Mouse (Mus musculus) gastrocnemius, adult 8-10 months (tissue): Measurements from ENCODE around the gene Mki67. TPM values are rescaled to one million over a fixed set of nuclear protein-coding genes. Genes with fewer than 3 reads are reported as not detected.
"Not testable (repeated sequence)": the region's sequence is repeated elsewhere in the genome, so short reads cannot be mapped to it uniquely, and the experiment has no call there.

Source experiments
- DNase-seq, 2 experiments: peaks; one replicate each; pipeline ENCODE4 v3.0.0; 2022; ENCODE audit warnings: low spot score in 2 of 2
- total RNA-seq, 4 experiments: library from RNA; stranded (reverse); gene quantifications; 2 replicates each; pipeline ENCODE4 v1.2.4; 2022

Gene Mki67
- total RNA-seq, 4 experiments from 2014 or later, result 0.02 to 0.38 (median 0.10) TPM; not detected in 1

DNA sequence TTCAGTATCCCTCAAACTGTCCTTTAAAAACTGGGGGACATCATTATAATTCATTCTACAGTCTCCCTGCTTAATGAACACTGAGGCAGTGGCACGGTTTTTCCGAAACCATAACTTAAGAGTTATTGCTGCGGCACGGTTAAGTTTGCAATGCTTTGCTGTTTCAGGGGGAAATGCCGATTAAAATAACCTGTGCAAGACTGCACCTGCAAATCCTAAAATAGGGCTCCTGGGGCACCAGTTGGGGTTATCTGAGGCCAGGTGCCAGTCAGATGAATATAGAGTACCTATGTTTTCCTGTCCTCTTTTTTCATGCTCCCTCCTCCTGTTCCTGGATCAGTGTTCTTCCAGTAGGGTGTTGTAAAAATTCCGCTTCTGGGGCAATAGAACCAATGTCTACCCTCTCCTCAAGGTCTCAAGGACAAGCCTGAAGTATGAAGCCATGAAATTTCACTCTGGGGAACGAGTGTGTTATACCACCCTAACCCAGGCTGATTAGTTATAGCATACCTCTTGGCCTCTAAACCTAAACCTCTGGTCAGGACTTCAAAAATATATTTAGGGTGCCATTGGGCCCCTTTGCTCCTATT is 902 bp upstream of the Mki67 start:
- no peak for DNase-seq

DNA sequence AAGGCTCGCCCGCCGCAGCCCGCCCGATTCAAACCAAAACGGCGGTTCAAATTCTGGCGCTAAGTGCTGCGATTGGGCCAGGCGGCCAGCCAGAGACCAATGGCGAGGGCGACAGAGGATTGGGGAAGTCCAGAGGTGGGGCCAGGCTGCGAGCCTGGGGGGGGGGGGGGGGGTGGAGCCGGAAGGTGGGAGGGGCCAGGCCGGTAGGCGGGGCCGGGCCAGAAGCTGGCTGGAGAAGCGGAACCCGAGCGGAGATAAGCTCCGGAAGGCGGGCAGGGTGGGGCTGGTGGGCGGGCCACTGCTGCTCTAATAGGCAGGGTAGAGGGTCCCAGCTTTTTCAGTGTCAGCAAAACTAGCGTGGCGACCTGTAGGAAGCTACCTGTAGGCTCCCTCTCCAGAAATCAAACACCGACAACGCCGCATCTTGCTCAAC is 300 bp upstream of the Mki67 start:
- peak; percentile 62 to 75 for DNase-seq

DNA sequence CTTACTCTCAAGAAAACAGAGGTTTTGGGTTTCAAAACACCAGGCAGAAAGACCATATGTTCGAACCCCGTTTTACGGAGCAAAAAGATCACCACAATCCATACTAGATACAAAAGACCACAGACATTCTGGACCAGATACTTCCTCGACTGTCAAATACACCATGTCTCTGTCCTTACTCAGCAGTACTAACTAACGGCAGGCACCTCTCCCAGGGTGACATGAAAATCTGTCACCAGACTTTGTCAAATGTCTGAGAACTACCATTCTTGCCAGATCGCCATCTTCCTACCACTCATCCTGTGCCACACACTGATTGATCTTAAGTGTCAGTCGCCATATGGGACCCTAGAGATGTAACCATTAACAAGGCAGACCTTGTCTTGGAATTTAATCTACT is 995 bp downstream of the Mki67 start:
- DNase-seq, result no peak

DNA sequence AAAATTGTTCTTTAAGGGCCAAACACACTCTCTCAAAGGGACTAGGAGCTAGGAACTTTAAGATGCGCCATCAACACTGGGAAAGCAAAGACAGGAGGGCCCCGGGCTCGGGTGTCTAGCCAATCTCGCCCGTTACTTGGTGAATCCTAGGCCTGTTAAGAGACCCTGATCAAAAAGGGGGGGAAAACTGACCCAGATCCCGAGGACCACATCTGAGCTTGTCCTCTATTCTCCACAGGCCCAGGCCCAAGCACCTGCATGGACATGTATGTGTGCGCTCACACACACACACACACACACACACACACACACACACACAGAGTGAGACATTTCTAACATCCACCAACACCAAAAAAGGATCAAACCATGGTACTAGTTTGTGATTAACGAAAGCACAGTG is 2.8 kb downstream of the Mki67 start:
- no peak for DNase-seq

DNA sequence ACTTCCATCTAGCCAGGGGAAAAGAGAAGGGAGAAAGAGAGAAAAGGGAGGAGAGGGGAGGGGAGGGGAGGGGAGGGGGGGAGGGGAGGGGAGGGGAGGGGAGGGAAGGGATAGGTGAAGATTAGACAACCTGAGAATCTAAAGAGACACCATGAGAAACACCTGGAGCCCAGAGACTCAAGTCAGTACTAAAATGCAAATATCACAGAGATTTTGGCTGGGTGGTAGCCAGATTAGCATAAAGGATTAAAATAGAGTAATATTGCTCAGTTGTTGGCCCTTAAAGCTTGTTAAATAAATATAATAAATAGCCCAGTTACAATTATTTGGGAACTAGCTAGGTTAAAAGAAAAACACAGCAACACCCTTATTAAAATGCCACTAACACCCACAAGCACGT is 3.6 kb downstream of the Mki67 start:
- no peak for DNase-seq

DNA sequence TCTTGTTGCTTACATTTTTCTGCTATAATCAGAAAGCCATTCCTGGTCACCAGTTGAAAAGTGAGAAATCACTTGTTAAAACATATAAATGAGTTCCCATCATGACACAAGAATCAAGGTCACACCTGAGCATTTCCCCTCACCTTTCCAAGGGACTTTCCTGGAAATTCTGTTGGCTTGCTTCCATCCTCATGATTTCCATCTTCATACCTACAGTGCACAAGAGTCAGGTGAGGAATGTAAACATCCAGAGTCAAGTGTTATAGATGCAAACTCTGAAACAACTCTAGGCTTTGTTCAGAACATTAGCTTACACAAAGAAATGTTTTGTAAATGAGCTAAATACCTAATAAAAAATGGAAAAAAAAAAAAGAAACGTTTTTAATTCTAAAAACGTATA is 5.5 kb downstream of the Mki67 start:
- DNase-seq, result no peak

DNA sequence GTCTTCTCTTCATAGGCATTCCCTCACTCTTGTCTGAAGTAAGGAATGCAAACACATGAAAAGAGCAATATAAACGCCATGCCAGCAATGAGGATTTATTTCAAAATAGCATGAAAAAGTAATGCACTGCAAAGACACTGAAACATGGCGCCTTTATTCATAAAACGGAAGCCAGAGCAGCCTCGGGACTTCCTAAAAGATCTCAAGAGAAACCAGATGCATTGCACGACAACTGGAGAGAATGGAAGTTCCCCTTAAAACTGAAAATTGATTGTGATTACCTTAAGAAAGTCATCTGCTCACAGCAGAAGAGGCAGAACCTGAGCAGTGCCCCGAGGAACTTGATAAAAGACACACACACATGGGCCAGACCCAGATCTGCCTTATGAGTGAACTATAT is 10.4 kb downstream of the Mki67 start:
- DNase-seq, result no peak

DNA sequence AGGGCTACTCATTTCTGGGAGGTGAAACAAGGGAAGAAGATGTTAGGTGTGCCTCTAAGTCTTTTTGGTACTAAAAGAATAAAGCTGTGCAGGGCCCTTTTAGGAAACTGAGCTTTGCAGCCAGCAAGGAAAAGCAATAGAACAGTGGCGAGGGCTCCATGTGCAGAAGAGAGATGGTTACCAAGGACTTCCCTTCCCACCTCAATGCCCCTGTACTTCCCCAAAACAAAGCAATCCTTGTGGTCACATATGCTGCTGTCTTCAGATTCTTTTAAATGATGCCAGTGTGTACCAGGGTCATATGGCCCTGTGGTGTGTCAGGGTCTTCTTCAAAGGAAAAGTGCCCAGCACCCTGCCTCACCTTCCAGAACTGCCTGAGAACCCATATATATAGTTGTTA is 11.1 kb downstream of the Mki67 start:
- no peak for DNase-seq

DNA sequence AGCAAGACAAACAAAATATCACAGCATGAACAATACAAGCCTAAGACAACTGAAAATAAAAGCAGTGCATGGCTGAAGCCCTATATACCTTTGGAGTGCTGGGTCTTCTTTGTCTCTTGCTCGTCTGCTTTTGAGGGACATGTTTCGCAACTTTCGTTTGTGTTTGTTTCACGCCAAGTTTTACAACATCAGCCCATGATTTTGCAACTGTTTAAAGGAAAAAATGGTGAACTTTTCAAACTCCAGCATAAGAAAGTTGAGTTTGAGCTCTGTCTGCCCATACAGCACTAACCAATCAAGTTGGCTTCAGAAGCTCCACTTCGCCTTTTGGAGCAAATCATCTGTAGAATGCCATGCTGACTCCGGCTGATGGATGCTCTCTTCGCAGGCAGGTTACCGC is 11.9 kb downstream of the Mki67 start:
- no peak for DNase-seq

DNA sequence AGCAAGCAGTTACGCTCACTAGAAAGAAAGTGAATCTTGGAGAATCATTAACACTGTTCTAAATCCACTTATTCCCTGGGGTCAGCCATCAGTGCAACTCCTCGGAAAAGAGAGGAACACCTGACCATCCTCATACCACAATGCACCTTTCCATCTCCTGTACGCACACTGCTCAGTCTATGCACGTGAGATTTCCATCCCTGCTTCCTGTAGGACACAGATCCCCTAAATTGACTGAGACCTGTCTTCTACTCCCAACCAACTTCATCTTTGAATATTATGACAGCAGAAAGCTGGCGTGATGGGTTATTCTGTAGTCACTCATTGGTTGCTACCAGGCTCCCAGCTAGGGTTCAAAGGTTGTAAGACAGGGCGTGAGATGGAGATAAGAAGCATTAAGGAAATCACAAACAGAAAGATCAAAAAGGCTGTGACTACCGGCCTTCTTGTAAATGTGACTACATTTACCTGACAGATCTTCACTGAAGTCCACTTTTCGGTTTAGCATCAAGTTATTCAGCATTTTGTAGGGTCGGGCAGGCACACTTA is 12.5 kb downstream of the Mki67 start:
- no peak for DNase-seq

DNA sequence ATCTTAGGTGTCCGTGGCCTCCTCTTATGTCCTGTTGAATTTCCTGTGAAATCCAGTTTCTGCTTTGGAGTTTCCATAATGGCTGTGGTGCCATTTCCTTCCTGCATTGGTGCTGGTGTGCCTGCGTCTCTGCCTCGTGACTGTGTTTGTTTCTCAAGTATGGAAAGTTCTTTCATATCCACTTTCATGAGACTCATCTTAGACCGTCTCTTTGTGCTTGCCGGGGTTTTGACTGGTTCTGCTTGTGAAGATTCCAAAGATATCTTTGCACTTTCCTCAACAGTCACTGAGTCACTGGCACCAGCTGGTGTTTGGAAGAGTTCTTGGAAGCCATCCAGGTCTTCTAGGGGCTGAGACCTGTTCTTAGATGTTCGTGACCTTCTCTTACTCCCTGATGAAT is 16.8 kb downstream of the Mki67 start:
- not testable (repeated sequence) for DNase-seq

DNA sequence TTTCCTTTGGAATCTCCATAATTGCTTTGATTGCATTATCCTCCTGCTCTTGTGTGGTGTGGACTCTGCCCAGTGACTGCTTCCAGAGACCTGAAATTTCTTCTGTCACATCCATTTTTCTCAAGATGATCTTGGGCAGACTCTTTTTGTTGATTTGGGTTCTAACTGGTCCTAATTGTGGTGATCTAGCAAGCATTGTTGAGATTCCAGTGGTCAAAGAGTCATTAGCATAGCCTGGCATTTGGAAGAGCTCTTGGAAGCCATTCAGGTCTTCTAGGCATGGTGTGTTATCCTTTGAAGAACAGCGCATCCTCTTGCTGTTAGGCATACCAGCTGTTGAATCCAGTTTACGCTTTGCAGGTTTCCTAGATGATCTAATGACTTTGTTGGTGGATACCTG is 17.8 kb downstream of the Mki67 start:
- DNase-seq, result no peak

DNA sequence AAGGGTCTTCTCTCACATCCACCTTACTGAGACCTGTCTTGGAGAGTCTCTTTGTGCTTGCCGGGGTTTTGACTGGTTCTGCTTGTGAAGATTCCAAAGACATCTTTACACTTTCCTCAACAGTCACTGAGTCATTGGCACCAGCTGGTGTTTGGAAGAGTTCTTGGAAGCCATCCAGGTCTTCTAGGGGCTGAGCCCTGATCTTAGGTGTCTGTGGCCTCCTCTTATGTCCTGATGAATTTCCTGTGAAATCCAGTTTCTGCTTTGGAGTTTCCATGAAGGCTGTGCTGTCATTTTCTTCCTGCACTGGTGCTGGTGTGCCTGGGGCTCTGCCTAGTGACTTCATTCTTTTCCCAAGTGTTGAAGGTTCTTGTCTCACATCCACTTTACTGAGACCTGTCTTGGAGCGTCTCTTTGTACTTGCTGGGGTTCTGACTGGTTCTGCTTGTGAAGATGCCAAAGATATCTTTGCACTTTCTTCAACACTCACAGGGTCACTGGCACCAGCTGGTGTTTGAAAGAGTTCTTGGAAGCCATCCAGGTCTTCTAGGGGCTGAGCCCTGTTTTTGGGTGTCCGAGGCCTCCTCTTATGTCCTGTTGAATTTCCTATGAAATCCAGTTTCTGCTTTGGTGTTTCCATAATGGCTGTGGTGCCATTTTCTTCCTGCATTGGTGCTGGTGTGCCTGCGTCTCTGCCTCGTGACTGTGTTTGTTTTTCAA is 19.0 kb downstream of the Mki67 start:
- DNase-seq, result not testable (repeated sequence)

DNA sequence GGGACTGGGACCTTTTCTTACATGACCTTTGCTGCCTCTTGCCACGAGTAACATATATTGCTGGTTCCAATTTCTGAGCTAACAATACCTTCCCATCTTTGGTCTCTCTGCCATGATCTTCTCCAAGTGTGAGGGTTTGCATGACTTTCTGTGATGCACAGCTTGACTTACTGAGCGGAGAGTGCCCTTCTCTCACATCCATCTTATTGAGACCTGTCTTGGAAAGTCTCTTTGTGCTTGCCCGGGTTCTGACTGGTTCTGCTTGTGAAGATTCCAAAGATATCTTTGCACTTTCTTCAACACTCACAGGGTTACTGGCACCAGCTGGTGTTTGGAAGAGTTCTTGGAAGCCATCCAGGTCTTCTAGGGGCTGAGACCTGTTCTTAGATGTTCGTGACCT is 20.0 kb downstream of the Mki67 start:
- DNase-seq, result no peak

DNA sequence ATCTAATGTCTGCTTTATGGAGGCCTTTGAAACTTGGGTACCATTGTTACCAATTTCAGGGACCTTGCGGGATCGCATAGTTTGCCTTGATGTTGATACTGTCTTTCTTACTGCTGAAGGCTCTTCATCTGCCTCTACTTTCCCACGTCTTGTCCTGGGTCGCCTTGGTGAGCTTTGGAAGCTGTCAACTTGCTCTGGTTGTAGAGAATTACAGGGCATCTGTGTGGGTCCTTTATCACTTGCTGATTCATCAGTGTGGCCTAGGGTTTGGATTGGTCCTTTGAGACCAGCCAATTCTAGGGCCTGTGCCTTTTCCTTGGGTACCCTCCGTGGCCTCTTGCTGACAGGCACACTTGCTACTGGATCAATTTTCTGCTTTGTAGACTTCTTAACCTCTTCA is 21.4 kb downstream of the Mki67 start:
- DNase-seq, result no peak

DNA sequence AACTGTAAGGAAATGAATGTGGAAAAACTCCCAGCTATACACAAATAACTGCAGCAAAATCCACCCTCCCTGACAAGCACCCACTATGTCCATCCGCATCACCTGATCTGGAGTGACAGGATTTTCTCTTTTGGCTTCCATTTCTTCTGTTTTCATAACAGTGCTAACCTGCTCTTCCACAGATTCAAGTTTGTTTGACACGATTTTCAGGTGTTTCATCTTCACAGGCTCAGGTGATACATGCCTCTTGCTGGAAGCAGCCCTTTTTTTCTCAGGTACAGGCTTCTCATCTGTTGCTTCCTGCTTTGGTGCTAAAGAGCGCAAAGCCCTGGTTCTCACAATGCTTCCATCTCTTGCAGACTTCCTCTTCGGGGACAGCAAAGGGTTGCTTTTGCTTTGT is 22.0 kb downstream of the Mki67 start:
- no peak for DNase-seq

DNA sequence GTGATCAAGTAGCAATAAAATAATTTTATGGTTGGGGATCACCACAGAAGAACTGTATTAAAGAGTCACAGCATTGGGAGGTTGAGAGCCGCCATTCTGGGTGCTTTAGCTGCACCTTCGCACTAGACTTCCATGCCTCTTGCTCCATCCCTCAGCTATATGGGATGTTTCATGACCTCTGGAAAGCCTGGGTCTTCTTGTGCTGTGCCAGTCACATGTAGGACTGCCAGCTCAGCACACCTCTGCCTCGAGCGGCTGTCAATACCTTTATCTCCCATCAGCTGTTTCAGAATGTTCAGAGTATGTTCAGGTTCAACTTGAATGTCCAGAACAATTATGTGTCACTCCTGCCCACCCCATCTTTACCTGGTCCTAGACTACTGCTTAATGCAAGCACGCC is 24.2 kb downstream of the Mki67 start:
- DNase-seq, result no peak

DNA sequence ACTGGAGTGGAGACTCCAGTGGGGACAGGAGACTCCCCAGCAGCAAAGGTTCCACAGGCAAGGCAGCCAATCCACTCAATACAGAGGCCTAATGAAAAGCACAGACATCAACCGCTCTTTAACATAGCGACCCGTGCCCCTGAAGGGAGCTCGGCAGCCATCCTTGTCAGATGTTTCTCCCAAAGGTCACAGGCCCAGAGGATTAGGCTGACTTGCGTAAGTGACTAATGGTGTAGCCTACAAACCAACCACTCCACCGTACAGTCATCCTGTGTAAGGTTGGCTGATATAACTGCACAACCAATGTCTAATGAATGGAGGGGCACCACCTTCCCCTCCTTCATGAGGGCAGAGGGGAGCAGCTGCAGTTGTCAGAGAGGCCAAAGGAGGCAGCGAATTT is 26.8 kb downstream of the Mki67 start:
- no peak for DNase-seq

DNA sequence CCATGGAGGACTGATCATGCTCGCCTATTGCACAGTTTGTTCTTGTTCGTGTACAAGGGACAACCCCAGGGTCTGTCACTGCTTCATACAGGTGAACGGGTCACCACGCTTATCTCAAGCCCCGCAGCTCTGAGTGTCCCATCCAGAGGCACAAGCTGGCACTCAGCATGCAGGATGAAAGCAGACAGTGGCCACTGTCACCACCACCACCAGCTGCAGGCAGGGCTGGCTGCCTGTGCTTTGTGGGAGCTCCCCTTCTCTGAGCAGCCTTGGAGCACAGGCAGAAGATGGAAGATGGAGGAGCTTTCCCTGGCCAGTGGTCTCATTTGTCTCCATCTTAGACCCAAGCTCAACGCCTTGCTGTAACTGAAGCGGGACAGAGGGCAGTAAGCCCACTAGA is 31.2 kb downstream of the Mki67 start:
- DNase-seq, result no peak

DNA sequence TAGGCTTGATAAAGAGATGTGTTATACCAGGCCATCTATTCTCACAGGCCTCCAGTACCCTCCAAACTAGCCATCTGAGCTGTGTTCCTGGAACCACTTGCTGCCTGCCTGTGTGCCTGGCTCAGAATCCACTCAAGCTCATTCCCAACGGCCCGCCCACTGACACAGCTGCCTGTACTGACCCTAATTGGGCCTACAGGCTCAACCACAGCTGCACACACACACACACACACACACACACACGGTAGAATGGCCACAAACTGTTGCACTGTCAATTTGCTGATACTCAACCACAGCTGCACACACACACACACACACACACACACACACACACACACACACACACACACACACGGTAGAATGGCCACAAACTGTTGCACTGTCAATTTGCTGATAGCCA is 32.1 kb downstream of the Mki67 start:
- DNase-seq, result not testable (repeated sequence)

DNA sequence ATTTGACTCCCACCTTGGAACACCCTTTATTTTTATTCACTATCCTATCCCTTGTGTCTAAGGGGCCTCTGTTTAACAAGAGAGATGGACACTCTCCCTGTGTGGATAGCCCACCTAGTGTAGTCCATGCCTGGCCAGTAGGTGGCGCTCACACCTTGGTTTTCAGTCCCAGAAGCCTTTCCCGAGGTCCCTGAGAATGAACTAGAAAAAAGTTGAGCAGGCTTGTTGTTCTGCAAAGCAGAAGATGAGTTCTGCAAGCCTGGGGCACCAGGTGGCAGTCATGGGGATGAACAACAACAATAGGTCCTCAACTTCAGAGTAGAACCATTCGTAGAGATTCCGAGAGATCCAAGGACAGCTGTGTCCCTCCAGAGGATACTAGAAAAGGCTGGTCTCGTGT is 35.8 kb downstream of the Mki67 start:
- no peak for DNase-seq

DNA sequence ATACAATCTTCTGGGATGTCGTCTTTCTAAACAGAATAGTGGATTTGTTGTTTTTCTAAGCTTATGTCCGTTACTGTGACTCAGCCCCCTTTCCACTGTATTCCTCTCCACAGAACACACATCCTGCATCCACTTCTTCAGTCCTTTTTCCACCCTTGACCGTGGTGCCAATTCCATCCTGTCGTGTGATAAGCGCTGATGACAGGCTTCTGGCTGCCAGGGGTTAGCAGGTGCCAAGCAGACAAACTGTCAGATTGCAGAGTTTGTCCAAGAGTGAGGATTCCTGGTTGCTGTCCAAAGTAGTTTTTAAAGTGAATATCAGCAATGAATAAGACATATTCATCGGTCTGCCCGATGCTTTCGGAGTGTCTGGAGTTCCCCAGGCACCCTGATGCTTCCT is 39.4 kb downstream of the Mki67 start:
- no peak for DNase-seq

DNA sequence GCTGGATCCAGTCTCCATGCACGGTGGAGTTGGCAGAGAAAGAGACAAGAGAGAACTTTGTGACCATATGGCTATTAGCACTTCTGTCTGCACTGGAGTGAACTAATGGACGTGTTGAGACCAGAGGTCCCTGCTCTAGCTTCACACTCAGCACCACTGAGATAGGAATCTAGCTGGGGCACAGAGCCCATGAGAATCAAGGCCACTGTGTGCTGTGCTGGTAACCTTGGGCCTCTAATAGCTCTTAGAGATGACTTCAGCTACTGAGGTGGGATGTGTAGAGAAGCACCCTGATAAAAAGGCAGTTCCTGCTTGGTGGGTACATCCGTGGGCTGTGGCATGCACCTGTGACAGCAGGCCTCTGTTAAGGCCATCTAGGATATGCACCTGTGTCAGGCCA is 42.6 kb downstream of the Mki67 start:
- no peak for DNase-seq
